Mouse (Mus musculus) inflammation-experienced regulatory T-cells, adult 6 months (primary cell): ENCODE data around the gene Tor2a. TPM values are rescaled to one million over a fixed set of nuclear protein-coding genes. Genes with fewer than 3 reads are reported as not detected.

Source experiments
- ATAC-seq: one replicate; pipeline ENCODE4 v1.8.0; 2017
- polyA plus RNA-seq, 3 experiments: library from polyadenylated mRNA; unstranded; fragments of 100-300 nt; shearing (Covaris generic); gene quantifications; one replicate each; pipeline ENCODE4 v1.2.1; 2017

The Tor2a gene
- polyA plus RNA-seq, 3 experiments from 2014 or later: 56.4 to 69.0 (median 67.4) TPM

- no peak for ATAC-seq
Measured at GRCm38 (mm10) chr2:32729547-32729946, 27.5 kb upstream of the Tor2a start.

- no peak for ATAC-seq
Measured at GRCm38 (mm10) chr2:32730854-32731253, 26.2 kb upstream of the Tor2a start.

GRCm38 (mm10) chr2:32731911-32732310, 25.1 kb upstream of the Tor2a start:
- ATAC-seq: no peak

- ATAC-seq: no peak
Measured at GRCm38 (mm10) chr2:32732695-32733094, 24.3 kb upstream of the Tor2a start.

- no peak for ATAC-seq
Measured at GRCm38 (mm10) chr2:32734480-32734879, 22.6 kb upstream of the Tor2a start.

GRCm38 (mm10) chr2:32734933-32735332, 22.1 kb upstream of the Tor2a start:
- no peak for ATAC-seq

- no peak for ATAC-seq
Measured at GRCm38 (mm10) chr2:32736306-32736829, 20.7 kb upstream of the Tor2a start.

- no peak for ATAC-seq
Measured at GRCm38 (mm10) chr2:32737008-32737407, 20.0 kb upstream of the Tor2a start.

GRCm38 (mm10) chr2:32739311-32739710, 17.7 kb upstream of the Tor2a start:
- no peak for ATAC-seq

GRCm38 (mm10) chr2:32740916-32741272, 16.1 kb upstream of the Tor2a start, which contains the start of gene 6330409D20Rik:
TSS of gene 6330409D20Rik (minus strand) at chr2:32741016.
- no peak for ATAC-seq

- no peak for ATAC-seq
Measured at GRCm38 (mm10) chr2:32741273-32742172, 15.5 kb upstream of the Tor2a start.

- no peak for ATAC-seq
Measured at GRCm38 (mm10) chr2:32742173-32742531, 14.9 kb upstream of the Tor2a start.

- ATAC-seq: no peak
Measured at GRCm38 (mm10) chr2:32744272-32744982, 12.6 kb upstream of the Tor2a start.

- no peak for ATAC-seq
Measured at GRCm38 (mm10) chr2:32749082-32749481, 8.0 kb upstream of the Tor2a start.

GRCm38 (mm10) chr2:32750199-32750598, 6.8 kb upstream of the Tor2a start:
- no peak for ATAC-seq

GRCm38 (mm10) chr2:32750887-32751664, 6.0 kb upstream of the Tor2a start:
- no peak for ATAC-seq

GRCm38 (mm10) chr2:32751665-32752033, 5.4 kb upstream of the Tor2a start:
- no peak for ATAC-seq

- no peak for ATAC-seq
Measured at GRCm38 (mm10) chr2:32752181-32752580, 4.9 kb upstream of the Tor2a start.

- no peak for ATAC-seq
Measured at GRCm38 (mm10) chr2:32756674-32757055, 369 bp upstream of the Tor2a start.

GRCm38 (mm10) chr2:32758503-32758902, 1.5 kb downstream of the Tor2a start:
- ATAC-seq: no peak

GRCm38 (mm10) chr2:32759001-32759400, 2.0 kb downstream of the Tor2a start:
- ATAC-seq: no peak

- ATAC-seq: no peak
Measured at GRCm38 (mm10) chr2:32761361-32761760, 4.3 kb downstream of the Tor2a start.

GRCm38 (mm10) chr2:32761859-32762258, 4.8 kb downstream of the Tor2a start:
- no peak for ATAC-seq
